Mouse (Mus musculus): ENCODE results near the gene Vmn2r31. TPM values are rescaled to one million over a fixed set of nuclear protein-coding genes. Genes with fewer than 3 reads are reported as not detected.
"Not testable (repeated sequence)": the region's sequence is repeated elsewhere in the genome, so short reads cannot be mapped to it uniquely, and the experiment has no call there.

Vmn2r31 gene
- not detected in 2 replicates for polyA plus RNA-seq (2016; fragmentation: Nextera tagmentation; extraction: Ambion mirVana)

DNA sequence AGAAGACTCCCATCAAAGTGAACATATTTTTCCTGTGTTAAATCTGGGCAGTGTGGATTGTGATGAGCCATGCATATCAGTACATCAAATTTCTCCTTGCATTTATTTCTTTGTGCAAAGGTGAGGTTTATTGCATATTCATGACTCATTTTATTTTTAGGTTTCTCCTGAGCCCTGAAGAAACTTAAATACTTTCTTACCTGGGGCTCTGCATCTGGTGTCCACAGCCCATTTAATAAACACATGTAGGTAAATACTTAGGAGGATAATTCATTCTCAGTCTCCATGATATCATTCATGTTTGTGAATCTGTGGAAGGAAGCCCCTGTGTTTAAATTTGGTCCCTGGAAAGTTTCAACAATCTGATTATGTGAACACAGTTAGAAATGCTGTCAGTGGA lies at the start of gene Vmn2r31:
Gene Vmn2r31 (minus strand): TSS at position 101 of the 400 bp plus-strand sequence.
- not testable (repeated sequence) for H3K27ac ChIP-seq; H3K4me1 ChIP-seq (replicated peaks); H3K4me3 ChIP-seq; H3K36me3 ChIP-seq; H3K27me3 ChIP-seq (ENCODE audit: insufficient read depth, poor library complexity, severe bottlenecking); DNase-seq (ENCODE audit: low spot score); H3K9me3 ChIP-seq

DNA sequence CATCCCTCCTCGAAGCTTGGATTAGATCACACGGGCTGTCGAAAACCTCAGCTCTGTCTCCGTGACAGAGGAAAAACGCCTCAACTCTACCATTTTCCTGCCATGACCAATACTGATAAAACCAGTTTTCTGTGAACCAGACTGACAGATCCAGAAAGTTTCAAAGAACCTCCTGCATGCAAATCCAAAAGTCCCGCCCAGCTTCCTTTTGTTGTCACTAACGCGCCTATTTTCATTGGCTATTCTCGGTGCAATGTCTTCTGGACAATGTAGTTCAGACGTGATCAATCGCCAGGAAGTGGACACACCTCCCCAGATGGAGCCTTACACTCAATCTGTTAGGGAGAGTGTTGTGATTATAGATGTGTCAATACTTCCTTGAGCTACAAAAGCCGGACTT lies 25.1 kb downstream of the Vmn2r31 start, which contains the start of gene Gm45783:
Gene Gm45783 (minus strand): TSS at position 143 of the 400 bp plus-strand sequence.
- H3K27ac ChIP-seq; H3K9me3 ChIP-seq; H3K4me3 ChIP-seq; H3K36me3 ChIP-seq; DNase-seq (ENCODE audit: low spot score); H3K27me3 ChIP-seq (ENCODE audit: insufficient read depth, poor library complexity, severe bottlenecking); H3K4me1 ChIP-seq (replicated peaks): not testable (repeated sequence)
- 48% methylated on average over 12 of the region's 12 CpGs for WGBS

DNA sequence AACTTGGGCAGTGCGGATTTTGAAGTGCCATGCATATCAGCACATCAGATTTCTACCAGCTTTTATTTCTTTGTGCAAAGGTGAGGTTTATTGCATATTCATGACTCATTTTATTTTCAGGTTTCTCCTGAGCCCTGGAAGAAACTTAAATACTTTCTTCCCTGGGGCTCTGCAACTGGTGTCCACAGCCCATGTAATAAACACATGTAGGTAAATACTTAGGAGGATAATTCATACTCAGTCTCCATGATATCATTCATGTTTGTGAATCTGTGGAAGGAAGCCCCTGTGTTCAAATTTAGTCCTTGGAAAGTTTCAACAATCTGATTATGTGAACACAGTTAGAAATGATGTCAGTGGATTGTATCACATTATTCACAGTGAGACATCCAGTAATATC lies 62.0 kb downstream of the Vmn2r31 start, which contains the start of gene Vmn2r30:
Gene Vmn2r30 (minus strand): TSS at position 101 of the 400 bp plus-strand sequence.
- not testable (repeated sequence) for H3K4me1 ChIP-seq (replicated peaks); DNase-seq (ENCODE audit: low spot score); H3K4me3 ChIP-seq; H3K9me3 ChIP-seq; H3K27ac ChIP-seq; H3K27me3 ChIP-seq (ENCODE audit: insufficient read depth, poor library complexity, severe bottlenecking); H3K36me3 ChIP-seq
- 45% methylated on average over 1 of the region's 1 CpGs for WGBS

Other genes starting within 250 kb of the Vmn2r31 start
- 2.8 and 3.3 TPM in 2 replicates for gene Zfp418, start 228.4 kb downstream of the Vmn2r31 start, polyA plus RNA-seq (2016; fragmentation: Nextera tagmentation; extraction: Ambion mirVana)
- gene Zfp772, start 189.7 kb downstream of the Vmn2r31 start, polyA plus RNA-seq (2016; fragmentation: Nextera tagmentation; extraction: Ambion mirVana), result 9.1 and 9.2 TPM in 2 replicates
- gene Vmn2r29, start 152.4 kb downstream of the Vmn2r31 start, polyA plus RNA-seq (2016; fragmentation: Nextera tagmentation; extraction: Ambion mirVana), result 0.44 TPM in 1 of 2 replicates, not detected in the other
- 0.92 and 2.0 TPM in 2 replicates for gene Gm45844, start 121.4 kb downstream of the Vmn2r31 start, polyA plus RNA-seq (2016; fragmentation: Nextera tagmentation; extraction: Ambion mirVana)
- 44.7 and 54.2 TPM in 2 replicates for gene Clcn4, start 98.9 kb downstream of the Vmn2r31 start, polyA plus RNA-seq (2016; fragmentation: Nextera tagmentation; extraction: Ambion mirVana)
- not detected in 2 replicates for gene Vmn2r30, start 62.1 kb downstream of the Vmn2r31 start, polyA plus RNA-seq (2016; fragmentation: Nextera tagmentation; extraction: Ambion mirVana)
- gene Gm45783, start 25.1 kb downstream of the Vmn2r31 start, polyA plus RNA-seq (2016; fragmentation: Nextera tagmentation; extraction: Ambion mirVana), result not detected in 2 replicates
- not detected in 2 replicates for gene Vmn2r32, start 80.3 kb upstream of the Vmn2r31 start, polyA plus RNA-seq (2016; fragmentation: Nextera tagmentation; extraction: Ambion mirVana)
- not detected in 2 replicates for gene Vmn2r33, start 167.1 kb upstream of the Vmn2r31 start, polyA plus RNA-seq (2016; fragmentation: Nextera tagmentation; extraction: Ambion mirVana)

All from hindbrain, embryonic 10.5 days (tissue).